ENCODE assay signal across 11 mouse cellular contexts in the genomic region with DNA sequence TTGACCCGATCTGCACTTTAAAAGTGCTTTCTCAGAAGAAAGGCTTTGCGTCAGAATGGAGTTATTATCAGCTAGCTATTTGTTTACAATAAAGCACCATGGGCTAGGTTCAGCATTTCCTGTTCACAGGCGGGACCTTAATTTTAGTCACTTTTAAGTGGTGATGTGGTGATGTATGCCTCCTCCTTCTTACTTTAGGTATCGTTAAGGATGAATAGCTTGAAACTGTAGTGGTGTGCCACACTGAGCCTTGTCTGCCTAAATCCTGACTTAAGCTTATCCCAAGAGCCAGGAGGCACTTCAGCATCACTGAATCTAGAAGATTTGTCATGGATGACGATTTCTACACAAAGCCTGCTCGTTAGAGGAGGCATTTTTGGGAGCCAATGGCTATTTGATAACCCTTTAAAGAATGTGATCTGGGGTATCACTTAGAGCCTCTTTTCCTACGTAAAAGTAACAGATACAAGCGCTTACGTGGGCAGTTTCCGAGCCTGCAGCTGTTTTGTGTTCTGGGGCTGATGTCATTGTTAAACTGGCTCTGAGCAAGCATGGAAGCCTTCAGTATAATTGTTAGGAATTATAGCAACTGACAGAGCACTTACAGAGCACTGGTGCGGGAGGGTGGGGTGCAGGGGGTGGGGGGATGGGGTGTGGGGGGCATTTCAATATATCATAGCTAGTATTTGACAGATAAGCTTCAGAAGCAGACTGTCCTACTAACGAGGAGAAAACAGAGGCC.
A peak's percentile ranks its signal among the peaks of the same experiment; 100 is the strongest.
DNase-seq lines count a peak whose midpoint lies in the region; ATAC-seq and TF ChIP-seq lines count a peak whose summit lies in the region.
"Had no signal": no experiment of that assay in that cellular context is flagged by ENCODE, and none has a peak within 500 bp of the region (broad histone marks: within the 10 kb centered on the region; RNA-seq: fewer than 3 reads in every experiment).

No protein-coding gene starts in this region.

- no peaks in the 10 kb centered on the region for H3K27me3 ChIP-seq in forebrain, embryonic 16.5 days (replicated peaks; ENCODE audit: control insufficient read depth, insufficient read depth, low read length)
- no peaks in the 10 kb centered on the region for H3K27me3 ChIP-seq in limb, embryonic 13.5 days
- H3K27me3 ChIP-seq in stomach, embryonic 15.5 days (replicated peaks): no peaks in the 10 kb centered on the region

- ATAC-seq in forebrain, embryonic 16.5 days: peak; percentile 62
- no peak; the same call in 1 of the 2 replicates for ATAC-seq in limb, embryonic 13.5 days (ENCODE audit: low FRiP score, low read depth)
- no peak for ATAC-seq in stomach, embryonic 15.5 days (ENCODE audit: insufficient read depth, low FRiP score, low read depth)
- ATAC-seq in erythroid progenitor cell, adult 5-6 weeks (replicated peaks; ENCODE audit: low FRiP score, poor library complexity, severe bottlenecking): no peak

- no peak for TF ChIP-seq CTCF in layer of hippocampus, adult 2 months (conservative IDR thresholded peaks at IDR 0.05)

- 13% methylated on average over 12 of the region's 12 CpGs for WGBS in forebrain, embryonic 16.5 days
- WGBS in limb, embryonic 13.5 days: 21% methylated on average over 12 of the region's 12 CpGs
- WGBS in stomach, embryonic 15.5 days: 38% methylated on average over 12 of the region's 12 CpGs

- DNase-seq in layer of hippocampus, adult 2 months (ENCODE audit: low spot score in 2 of 2): no peak
- DNase-seq in layer of hippocampus, postnatal 36 days: no peak
- DNase-seq in testis, postnatal 10 days (ENCODE audit: low spot score): no peak
- DNase-seq in spleen, postnatal 4 days (ENCODE audit: low spot score in 2 of 2): no peak
- DNase-seq: kidney, adult 9 months; thymus, adult 2 months had no signal

- peak overlapping the region; percentile 10; the same call in 1 of the 2 replicates for H3K27ac ChIP-seq in layer of hippocampus, adult 2 months
- H3K27ac ChIP-seq in forebrain, embryonic 16.5 days (ENCODE audit: low read length): no peak overlapping the region
- H3K27ac ChIP-seq in limb, embryonic 13.5 days: no peak overlapping the region
- peak overlapping the region; percentile 49 for H3K27ac ChIP-seq in stomach, embryonic 15.5 days

- H3K4me1 ChIP-seq in forebrain, embryonic 16.5 days (replicated peaks; ENCODE audit: control insufficient read depth, insufficient read depth, low read length): peaks cover 22% of the 10 kb centered on the region
- H3K4me1 ChIP-seq in limb, embryonic 13.5 days: peaks cover 56% of the 10 kb centered on the region
- H3K4me1 ChIP-seq in stomach, embryonic 15.5 days: peaks cover 27% of the 10 kb centered on the region

- no peak overlapping the region for H3K9ac ChIP-seq in forebrain, embryonic 16.5 days (replicated peaks; ENCODE audit: low read depth, low read length)
- H3K9ac ChIP-seq in limb, embryonic 13.5 days: no peak overlapping the region
- no peak overlapping the region for H3K9ac ChIP-seq in stomach, embryonic 15.5 days

- H3K36me3 ChIP-seq in forebrain, embryonic 16.5 days (ENCODE audit: control insufficient read depth, insufficient read depth): no peaks in the 10 kb centered on the region
- peaks cover 5% of the 10 kb centered on the region for H3K36me3 ChIP-seq in limb, embryonic 13.5 days
- H3K36me3 ChIP-seq in stomach, embryonic 15.5 days: no peaks in the 10 kb centered on the region

- H3K4me2 ChIP-seq in forebrain, embryonic 16.5 days (ENCODE audit: low read length): peak overlapping the region; percentile 23; the same call in 1 of the 2 replicates
- H3K4me2 ChIP-seq in limb, embryonic 13.5 days (replicated peaks): peak overlapping the region; percentile 27; the same call in 1 of the 2 replicates
- H3K4me2 ChIP-seq in stomach, embryonic 15.5 days: 0 out of 2 replicates have a peak overlapping the region, but pooled peaks have one; percentile 12

- no peaks in the 10 kb centered on the region for H3K9me3 ChIP-seq in forebrain, embryonic 16.5 days (ENCODE audit: control insufficient read depth, low read length)
- H3K9me3 ChIP-seq in limb, embryonic 13.5 days: no peaks in the 10 kb centered on the region
- H3K9me3 ChIP-seq in stomach, embryonic 15.5 days: no peaks in the 10 kb centered on the region

- no peak overlapping the region for H3K4me3 ChIP-seq in layer of hippocampus, adult 2 months
- no peak overlapping the region for H3K4me3 ChIP-seq in forebrain, embryonic 16.5 days (replicated peaks; ENCODE audit: low read length)
- no peak overlapping the region for H3K4me3 ChIP-seq in limb, embryonic 13.5 days
- no peak overlapping the region for H3K4me3 ChIP-seq in stomach, embryonic 15.5 days (replicated peaks)
- H3K4me3 ChIP-seq: erythroblast, embryonic 14.5 days had no signal

Comparison
In these comparisons a context has a peak if more than half of its experiments do, and no peak if none do; other contexts are left out.
1. H3K27ac ChIP-seq: peak in layer of hippocampus, adult 2 months (single experiment) and stomach, embryonic 15.5 days (single experiment); none in forebrain, embryonic 16.5 days (single experiment) and limb, embryonic 13.5 days (single experiment).
2. Peak in every context shown above with its lines, with median percentiles within 50 percentile points of each other: H3K4me2 ChIP-seq.